Mouse (Mus musculus) spleen, adult 2 months (tissue): ENCODE measurements at regions not wholly inside any gene's neighbourhood (a gene's known extent, or its start where the extent isn't known, plus 50 kb on each side); places are given as distances from the start of the nearest gene placed in this dataset.
A peak's percentile ranks its signal among the peaks of the same experiment; 100 is the strongest.

Source experiments
- DNase-seq, 2 experiments: peaks; one replicate each; pipeline versions ENCODE4 v3.0.0 to v3.0.0-alpha.2; 2012 to 2021; ENCODE audit warnings: low spot score in 2 of 2, low read depth in 1 of 2
- H3K27ac ChIP-seq: fragments of 200-500 bp; 2 replicates; pipeline ENCODE4 v1.5.1; 2012; ENCODE audit warnings: low read length, inconsistent platforms; ENCODE audit not compliant: insufficient read depth
- H3K27me3 ChIP-seq: fragments of 200-500 bp; 2 replicates; pipeline ENCODE4 v1.6.1; 2012; ENCODE audit warnings: mild to moderate bottlenecking, moderate library complexity, low read length, inconsistent platforms; ENCODE audit not compliant: control insufficient read depth, insufficient read depth
- H3K36me3 ChIP-seq: fragments of 200-500 bp; 2 replicates; pipeline ENCODE4 v1.6.1; 2012; ENCODE audit warnings: mild to moderate bottlenecking, low read length, inconsistent platforms; ENCODE audit not compliant: control insufficient read depth, insufficient read depth
- H3K4me1 ChIP-seq: fragments of 200-500 bp; 2 replicates; pipeline ENCODE4 v1.6.1; 2011; ENCODE audit warnings: inconsistent platforms; ENCODE audit not compliant: control insufficient read depth, insufficient read depth, insufficient read length
- H3K4me3 ChIP-seq: fragments of 200-500 bp; 2 replicates; pipeline ENCODE4 v1.5.1; 2011; ENCODE audit warnings: mild to moderate bottlenecking, inconsistent platforms; ENCODE audit not compliant: insufficient read depth, insufficient read length; ENCODE audit errors: extremely low read depth
- CTCF ChIP-seq: fragments of 200-500 bp; IDR thresholded peaks from 2 replicates; pipeline ENCODE4 v1.5.1; 2011; ENCODE audit warnings: mild to moderate bottlenecking, inconsistent platforms; ENCODE audit not compliant: insufficient read depth, insufficient read length, insufficient replicate concordance; ENCODE audit errors: extremely low read depth
- POLR2A ChIP-seq: fragments of 200-500 bp; IDR thresholded peaks from 2 replicates; pipeline ENCODE4 v1.6.1; 2011; ENCODE audit warnings: low read depth, low read length, inconsistent platforms
- WGBS: fragments of 180-500 bp; shearing (Covaris S2); methylation state at CpG from one replicate; pipeline ENCODE4 v1.1.7; 2018; 5-methylcytosine and 5-hydroxymethylcytosine counted together

DNA sequence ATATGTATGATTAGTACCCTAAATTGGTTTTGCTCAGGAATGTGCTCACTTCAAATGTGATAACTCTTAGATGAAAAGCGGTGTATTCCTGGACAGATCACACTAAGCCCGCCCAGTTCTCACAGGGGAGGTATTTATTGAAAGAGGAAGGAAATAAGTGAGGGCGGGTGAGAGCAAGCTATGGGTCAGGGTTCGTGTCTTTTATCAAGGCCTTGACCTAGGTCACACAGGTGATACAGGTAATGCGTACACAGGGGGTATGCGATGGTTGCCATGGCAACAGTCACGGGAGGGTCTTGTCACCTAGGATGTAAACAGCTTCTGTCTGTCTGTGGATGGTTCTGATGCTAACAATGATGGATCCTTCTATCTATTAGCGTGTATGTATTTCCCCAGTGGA, 68.7 kb downstream of the Phlda1 start:
- peaks cover 5% of the 10 kb centered on the region; the same call in 1 of the 2 replicates for H3K4me1 ChIP-seq
- 50% methylated on average over 8 of the region's 8 CpGs for WGBS
- H3K27ac ChIP-seq, result no peak overlapping the region
- no peak for DNase-seq
- H3K4me3 ChIP-seq, result no peak overlapping the region
- TF ChIP-seq POLR2A, result no peak
- no peak for TF ChIP-seq CTCF
- no peaks in the 10 kb centered on the region for H3K36me3 ChIP-seq
- H3K27me3 ChIP-seq, result no peaks in the 10 kb centered on the region

DNA sequence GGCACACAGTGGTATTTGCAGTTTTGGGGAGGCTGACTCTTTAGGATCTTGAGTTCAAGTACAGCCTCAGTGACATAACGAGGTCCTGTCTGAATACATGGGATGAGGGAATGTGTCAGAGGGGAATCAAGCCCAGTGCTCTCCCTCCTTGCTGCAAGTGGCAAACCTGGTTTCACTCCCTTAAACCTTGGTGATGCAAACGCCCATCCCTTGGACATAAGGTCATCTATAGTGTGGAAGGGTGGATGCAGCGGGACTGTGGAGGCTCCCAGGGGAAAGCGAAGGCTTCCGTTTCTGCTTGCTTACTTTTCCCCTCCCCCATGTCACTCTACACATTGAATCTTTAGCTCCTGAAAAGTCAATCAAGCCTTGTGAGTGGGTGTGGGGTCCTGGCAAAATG, 69.2 kb downstream of the Phlda1 start:
- no peak for DNase-seq
- Histone ChIP-seq H3K36me3 (no peaks in the 10 kb centered on the region), H3K4me1 (peaks cover 5% of the 10 kb centered on the region; the same call in 1 of the 2 replicates), H3K27me3 (no peaks in the 10 kb centered on the region), H3K4me3 (no peak overlapping the region), H3K27ac (no peak overlapping the region)
- WGBS, result 89% methylated on average over 5 of the region's 5 CpGs
- TF ChIP-seq POLR2A (no peak), CTCF (no peak)

DNA sequence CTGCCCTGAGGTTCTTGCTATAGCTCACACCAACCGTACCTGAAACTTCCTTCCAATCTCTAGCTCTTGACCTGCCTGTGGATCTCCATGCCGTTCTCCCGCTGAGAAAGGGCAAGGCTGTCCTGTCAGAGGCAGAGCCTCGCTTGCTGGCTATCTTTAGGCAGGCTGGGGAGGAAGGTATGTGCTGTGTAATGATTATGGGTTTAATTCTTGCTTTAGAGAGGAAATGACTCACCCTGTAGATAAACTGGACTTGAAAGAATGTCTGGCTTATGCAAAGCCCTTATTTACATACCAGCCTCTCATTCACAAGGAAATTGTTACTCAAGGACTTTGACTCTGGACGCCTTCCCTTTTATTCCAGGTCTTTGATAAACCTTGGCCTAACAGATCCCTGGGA, 69.8 kb downstream of the Phlda1 start:
- no peak for DNase-seq
- H3K27ac ChIP-seq, result no peak overlapping the region
- H3K4me3 ChIP-seq, result no peak overlapping the region
- H3K36me3 ChIP-seq, result no peaks in the 10 kb centered on the region
- H3K4me1 ChIP-seq, result peaks cover 5% of the 10 kb centered on the region; the same call in 1 of the 2 replicates
- TF ChIP-seq POLR2A (no peak), CTCF (no peak)
- H3K27me3 ChIP-seq, result no peaks in the 10 kb centered on the region
- WGBS, result 37% methylated on average over 5 of the region's 5 CpGs

DNA sequence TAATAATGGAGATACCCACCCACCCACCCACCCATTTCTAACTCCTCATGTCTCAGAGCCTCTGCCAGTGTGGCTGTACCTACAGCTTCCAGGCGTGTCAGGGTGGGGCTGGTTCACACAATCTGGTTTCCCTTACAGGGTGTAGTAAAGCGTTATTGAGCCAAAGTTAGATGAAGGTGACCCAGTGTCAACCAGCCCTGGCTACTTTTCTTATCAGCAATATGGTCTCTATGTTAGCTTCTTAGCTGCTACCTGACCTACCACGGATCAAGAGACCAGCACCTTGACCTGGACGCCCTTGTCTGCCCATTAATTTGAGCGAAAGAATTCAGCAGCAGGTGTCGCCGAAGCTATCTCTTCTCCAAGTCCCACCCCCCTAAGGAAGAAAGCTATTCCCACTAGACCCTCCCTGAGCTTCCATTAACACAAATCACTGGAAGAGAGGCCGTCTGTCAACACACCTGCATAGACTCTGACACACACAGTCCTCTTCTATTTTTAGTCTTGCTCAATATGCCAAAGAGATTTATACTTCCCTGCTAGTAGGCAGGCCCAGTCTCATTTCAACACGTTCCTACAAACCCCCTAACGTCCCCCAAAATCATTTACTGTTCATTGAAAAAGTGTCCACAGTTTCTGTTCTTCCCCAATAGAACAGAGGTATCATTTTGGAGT, 70.4 kb downstream of the Phlda1 start:
- H3K27me3 ChIP-seq, result no peaks in the 10 kb centered on the region
- H3K27ac ChIP-seq, result no peak overlapping the region
- no peak for DNase-seq
- no peak overlapping the region for H3K4me3 ChIP-seq
- 74% methylated on average over 10 of the region's 10 CpGs for WGBS
- TF ChIP-seq CTCF (no peak), POLR2A (no peak)
- H3K36me3 ChIP-seq, result no peaks in the 10 kb centered on the region
- peaks cover 5% of the 10 kb centered on the region; the same call in 1 of the 2 replicates for H3K4me1 ChIP-seq

DNA sequence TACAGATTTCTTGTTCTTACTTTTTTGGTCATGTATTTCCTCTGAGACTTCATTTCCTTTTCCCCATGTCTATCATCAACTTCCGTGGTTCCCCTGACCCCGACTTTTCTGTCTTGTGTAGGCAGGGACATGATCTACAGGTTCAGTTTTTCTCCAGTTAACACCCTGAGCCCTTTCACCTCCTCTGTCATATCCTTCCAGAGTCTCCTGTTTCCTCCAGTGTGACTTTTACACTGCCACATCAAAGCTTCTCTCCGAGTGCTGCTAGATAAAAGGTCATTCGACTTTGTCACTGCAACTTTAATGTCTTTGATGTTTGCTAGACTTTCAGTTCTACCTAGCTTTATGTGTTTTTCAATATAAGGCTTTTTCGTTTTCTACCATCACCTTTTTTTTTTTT, 72.5 kb downstream of the Phlda1 start:
- Histone ChIP-seq H3K27me3 (no peaks in the 10 kb centered on the region), H3K4me3 (no peak overlapping the region), H3K4me1 (peaks cover 5% of the 10 kb centered on the region; the same call in 1 of the 2 replicates), H3K36me3 (no peaks in the 10 kb centered on the region), H3K27ac (no peak overlapping the region)
- WGBS, result 19% methylated on average over 5 of the region's 5 CpGs
- TF ChIP-seq POLR2A, result no peak
- no peak for TF ChIP-seq CTCF
- DNase-seq, result peak in 1 of 2 experiments; percentile 59

DNA sequence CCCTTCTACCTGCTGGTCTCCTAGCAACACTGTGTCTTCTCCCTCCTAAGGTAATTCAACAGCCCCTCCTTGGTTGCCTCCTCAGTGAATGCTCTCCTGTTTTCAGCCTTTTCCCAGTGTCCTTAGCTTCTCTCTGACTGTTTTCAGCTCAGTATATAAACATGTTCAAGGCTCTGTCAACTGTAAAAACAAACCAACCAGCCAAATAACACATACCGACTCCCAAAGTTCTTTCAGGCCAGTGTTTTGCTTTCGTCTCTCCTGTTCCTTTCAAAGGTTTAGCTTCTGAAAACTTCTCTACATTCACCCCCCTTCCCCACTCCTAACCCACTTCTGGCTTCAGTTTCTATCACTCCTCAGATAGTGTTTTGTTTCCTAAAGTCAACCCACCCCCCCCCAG, 73.4 kb downstream of the Phlda1 start:
- Histone ChIP-seq H3K27ac (no peak overlapping the region), H3K4me1 (peaks cover 5% of the 10 kb centered on the region; the same call in 1 of the 2 replicates), H3K4me3 (no peak overlapping the region), H3K27me3 (no peaks in the 10 kb centered on the region), H3K36me3 (no peaks in the 10 kb centered on the region)
- no peak for DNase-seq
- 87% methylated on average over 2 of the region's 2 CpGs for WGBS
- TF ChIP-seq CTCF (no peak), POLR2A (no peak)

DNA sequence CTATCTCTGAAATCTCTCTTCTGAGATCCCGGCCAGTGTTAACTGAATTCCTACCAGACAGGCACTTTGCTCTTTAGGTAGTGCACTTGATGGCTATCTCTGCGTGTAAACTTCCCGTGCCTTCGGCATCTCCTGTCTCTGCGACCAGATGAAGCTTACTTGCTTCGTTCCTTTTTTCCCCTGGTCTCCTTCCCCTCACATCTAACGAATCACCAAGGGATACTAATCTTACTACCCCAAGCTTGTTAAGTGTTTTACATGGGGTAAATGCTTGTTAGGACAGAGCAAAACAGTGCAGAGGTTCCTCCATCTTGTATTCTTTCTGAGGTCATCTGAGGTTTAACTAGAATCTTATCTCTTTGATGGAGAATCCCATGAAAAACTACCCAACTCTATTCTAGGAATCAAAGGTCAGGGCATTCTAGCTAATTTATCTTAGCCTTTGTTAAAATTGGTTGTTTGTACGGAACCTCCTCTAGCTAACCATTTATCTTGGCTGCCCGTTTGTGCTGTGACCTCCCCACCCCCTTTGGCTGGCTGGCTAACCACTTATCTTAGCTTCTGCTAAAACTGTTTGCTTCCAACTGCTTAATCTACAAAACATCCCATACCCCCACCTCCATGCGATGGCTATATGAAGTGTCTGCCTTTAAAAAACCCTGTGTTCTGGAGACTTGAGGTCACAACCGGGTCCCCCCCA, 74.5 kb downstream of the Phlda1 start:
- DNase-seq, result no peak
- Histone ChIP-seq H3K27me3 (no peaks in the 10 kb centered on the region), H3K4me3 (no peak overlapping the region), H3K36me3 (no peaks in the 10 kb centered on the region), H3K4me1 (peaks cover 5% of the 10 kb centered on the region; the same call in 1 of the 2 replicates), H3K27ac (no peak overlapping the region)
- 80% methylated on average over 11 of the region's 11 CpGs for WGBS
- TF ChIP-seq POLR2A, result no peak
- TF ChIP-seq CTCF, result no peak
